Mouse (Mus musculus) olfactory bulb, adult 2 months (tissue): ENCODE measurements around the gene Tbca.

Experiments
- CTCF ChIP-seq: fragments of 200-500 bp; IDR thresholded peaks from 2 replicates; pipeline ENCODE4 v1.5.1; 2012; ENCODE audit warnings: low read depth, mild to moderate bottlenecking, low read length, moderate library complexity; ENCODE audit not compliant: insufficient read depth
- POLR2A ChIP-seq: fragments of 200-500 bp; IDR thresholded peaks from 2 replicates; pipeline ENCODE4 v1.6.1; 2012; ENCODE audit warnings: mild to moderate bottlenecking, low read depth, low read length, moderate library complexity; ENCODE audit not compliant: insufficient read depth

DNA sequence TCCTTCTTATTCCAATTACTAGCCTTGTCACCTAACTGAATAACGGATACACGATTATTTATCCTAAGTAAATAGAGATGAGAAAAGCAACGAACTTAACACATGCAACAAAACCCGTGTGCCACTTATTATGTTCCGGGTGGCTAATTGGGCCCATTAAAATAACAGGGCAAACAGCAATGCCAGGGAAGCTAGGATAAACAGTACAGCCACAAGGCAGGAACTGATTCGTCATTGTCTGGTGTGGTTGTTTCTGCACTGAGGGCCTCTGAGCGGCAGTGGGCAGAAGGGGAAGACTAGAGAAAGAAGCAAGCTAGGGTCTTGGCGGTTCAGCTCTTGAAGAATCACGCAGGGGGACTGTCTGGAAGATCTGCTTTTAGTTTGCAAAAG is 81.4 kb downstream of the Tbca start:
- TF ChIP-seq CTCF: no peak
- TF ChIP-seq POLR2A: no peak
